Mouse (Mus musculus): ENCODE results near the gene Gper1.

GRCm38 (mm10) chr5:139388195-139388570 lies 34.8 kb upstream of the Gper1 start:
- no peak for TF ChIP-seq CTCF (IDR thresholded peaks at IDR 0.05; ENCODE audit: borderline replicate concordance, insufficient read depth, low read depth, low read length)
- no peak for TF ChIP-seq POLR2A (IDR thresholded peaks at IDR 0.05; ENCODE audit: borderline replicate concordance, insufficient read depth, low read length)
